Mouse (Mus musculus): ENCODE measurements at regions not wholly inside any gene's neighbourhood (a gene's known extent, or its start where the extent isn't known, plus 50 kb on each side); places are given as distances from the start of the nearest gene placed in this dataset.

GRCm38 (mm10) chr17:79798361-79798760 lies 83.5 kb upstream of the Cyp1b1 start:
- no peak for DNase-seq (ENCODE audit: low spot score in 2 of 2)

- DNase-seq (ENCODE audit: low spot score in 2 of 2): no peak
Observed at GRCm38 (mm10) chr17:79790166-79790565, 75.3 kb upstream of the Cyp1b1 start.

DNA sequence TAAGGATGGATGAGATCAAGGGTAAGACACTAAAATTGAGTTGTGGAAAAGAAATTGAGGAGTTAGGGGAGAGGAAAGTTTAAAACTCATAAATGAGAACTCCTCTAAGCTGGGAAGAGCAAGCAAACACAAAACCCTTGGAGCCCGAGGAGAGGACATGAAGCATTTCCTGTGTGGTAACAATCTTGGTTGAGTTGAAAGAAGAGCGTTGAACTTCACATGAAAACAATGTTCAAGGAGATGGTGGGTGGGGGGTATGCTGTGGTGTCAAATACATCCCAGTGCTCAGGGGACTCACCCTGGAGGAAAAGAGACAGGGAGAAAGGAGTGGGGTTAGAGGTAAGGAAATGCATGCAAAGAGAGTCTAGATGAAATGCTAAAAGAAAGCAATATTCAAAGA lies 72.3 kb upstream of the Cyp1b1 start:
- DNase-seq (ENCODE audit: low spot score in 2 of 2): no peak

DNA sequence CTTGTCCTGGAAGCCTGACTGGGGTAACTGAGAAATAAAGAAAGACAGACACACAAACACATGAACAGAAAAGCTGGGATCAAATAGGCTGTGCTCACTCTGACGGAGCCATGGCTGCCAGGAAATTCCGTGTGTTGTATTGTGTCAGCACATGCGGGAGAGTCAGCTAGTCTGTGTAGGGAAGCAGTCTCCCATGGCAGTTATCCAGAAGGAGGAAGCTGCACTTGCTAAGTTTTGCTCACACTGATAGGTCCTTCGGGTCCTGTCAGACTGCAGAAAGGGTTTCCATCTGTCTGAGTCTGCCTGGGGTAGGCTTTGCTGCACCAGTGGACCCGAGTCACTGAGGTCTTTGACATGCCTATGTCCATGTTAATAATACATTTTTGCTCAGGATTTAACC lies 71.8 kb upstream of the Cyp1b1 start:
- DNase-seq (ENCODE audit: low spot score in 2 of 2): no peak

GRCm38 (mm10) chr17:79786270-79786669 lies 71.4 kb upstream of the Cyp1b1 start:
- no peak for DNase-seq (ENCODE audit: low spot score in 2 of 2)

GRCm38 (mm10) chr17:79784256-79784870 lies 69.5 kb upstream of the Cyp1b1 start:
- DNase-seq (ENCODE audit: low spot score in 2 of 2): no peak

DNA sequence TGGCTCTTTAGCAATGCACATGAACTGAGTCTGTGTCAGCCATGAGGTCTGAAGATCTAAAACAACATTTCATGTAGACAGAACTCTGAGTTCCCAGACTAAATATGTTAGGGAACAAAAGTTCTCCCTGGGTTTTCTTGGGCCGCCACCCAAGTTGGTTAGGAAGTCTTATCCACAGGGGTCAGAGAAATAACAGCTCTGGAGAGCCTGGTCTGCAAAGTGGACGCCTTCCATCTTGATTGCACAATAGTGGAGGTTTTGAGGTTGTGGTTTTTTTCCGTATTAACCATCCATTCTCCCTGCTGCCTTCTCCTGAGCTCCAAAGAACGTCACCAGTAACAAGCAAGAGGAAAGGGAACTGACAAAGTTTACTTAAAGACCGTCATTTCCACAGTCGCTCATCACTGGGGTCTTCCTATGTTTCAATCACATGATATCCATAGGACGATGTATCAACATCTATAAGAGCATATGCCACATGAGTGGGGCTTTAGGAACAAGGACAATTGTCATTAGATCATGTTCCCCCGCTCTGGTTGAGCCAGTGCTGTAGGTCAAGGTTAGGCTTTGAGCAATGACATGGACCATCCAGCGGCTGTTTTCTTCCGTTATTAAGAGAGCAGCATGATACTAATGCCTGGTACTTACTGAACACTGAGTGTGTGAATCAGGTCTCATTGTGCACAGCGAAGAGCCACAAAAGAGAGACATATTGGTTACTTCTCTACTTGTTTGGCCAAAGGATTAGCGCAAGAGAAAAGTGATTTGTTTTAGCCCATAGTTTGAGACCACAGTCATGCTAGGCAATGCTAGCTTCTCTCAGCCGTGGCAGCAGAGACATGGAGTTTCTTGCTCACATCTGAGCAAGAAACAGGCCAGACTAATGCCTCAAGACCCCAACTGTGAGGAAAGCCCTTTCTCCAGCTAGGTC lies 67.1 kb upstream of the Cyp1b1 start:
- DNase-seq (ENCODE audit: low spot score in 2 of 2): peak in 1 of 2 experiments; percentile 8

DNA sequence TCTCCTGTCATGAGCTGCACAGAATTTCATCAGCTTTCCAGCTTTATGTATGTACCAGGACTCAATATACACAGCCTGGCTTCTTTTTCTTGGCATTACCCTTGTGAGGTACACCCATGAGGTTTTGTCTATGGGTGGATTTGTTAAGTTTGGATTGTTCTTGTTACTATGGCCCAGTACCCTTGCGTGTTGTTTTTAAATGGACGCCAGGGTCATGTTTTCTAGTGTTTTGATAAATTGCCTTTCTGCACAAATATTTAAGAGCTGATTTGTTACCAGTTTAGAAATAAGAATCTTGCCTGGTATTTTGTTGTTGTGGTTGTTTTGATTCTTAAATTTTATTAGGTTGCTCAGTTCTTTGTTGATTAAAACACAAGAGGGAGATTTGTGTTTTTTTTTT lies 66.4 kb upstream of the Cyp1b1 start:
- DNase-seq (ENCODE audit: low spot score in 2 of 2): no peak

DNA sequence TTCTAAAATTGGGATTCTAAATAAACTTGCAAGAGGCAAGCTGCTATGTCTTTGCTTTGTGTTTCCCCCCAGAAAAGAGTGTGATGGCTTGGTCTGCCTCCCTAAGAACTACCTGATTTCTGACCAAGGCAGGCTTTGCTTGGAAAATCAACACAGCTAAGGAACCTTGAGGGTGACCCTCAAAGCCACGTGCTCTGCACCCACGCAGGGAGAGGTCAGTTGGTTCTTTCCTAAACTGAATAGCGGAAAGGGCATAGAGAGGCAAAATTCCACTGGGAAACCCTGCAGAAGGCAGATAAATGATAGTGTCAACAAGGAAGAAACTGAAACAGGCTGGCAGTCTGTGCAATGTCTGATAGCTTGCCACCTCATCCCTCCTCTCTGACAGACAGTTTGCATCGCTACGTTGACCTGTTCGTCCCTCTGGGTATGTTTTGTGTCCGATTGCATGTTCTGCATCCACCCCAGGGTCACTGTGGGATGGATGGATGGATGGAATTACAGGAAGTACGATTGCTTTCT lies 63.1 kb upstream of the Cyp1b1 start:
- no peak for DNase-seq (ENCODE audit: low spot score in 2 of 2)

- no peak for DNase-seq (ENCODE audit: low spot score in 2 of 2)
Observed at GRCm38 (mm10) chr17:79776177-79776576, 61.3 kb upstream of the Cyp1b1 start.

DNA sequence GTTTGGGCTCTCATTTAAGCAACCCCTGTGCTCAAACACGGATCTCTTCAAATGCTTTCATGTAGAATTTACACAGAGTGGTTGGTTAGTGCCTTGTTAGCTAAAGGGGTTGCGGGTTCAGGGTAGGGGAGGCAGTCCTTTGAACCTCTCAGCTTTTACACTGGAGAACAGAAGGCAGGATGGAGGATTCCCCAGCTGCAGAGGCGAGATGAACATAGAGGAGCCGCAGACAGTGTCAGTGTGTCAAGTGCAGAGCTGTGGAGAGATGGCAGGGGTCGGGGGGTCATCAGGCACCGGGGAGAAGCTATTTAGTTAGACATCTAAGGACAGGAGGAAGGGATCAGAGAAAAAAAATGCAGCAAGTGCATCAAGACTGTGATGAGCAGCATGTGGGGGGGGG lies 60.4 kb upstream of the Cyp1b1 start:
- DNase-seq (ENCODE audit: low spot score in 2 of 2): no peak

DNA sequence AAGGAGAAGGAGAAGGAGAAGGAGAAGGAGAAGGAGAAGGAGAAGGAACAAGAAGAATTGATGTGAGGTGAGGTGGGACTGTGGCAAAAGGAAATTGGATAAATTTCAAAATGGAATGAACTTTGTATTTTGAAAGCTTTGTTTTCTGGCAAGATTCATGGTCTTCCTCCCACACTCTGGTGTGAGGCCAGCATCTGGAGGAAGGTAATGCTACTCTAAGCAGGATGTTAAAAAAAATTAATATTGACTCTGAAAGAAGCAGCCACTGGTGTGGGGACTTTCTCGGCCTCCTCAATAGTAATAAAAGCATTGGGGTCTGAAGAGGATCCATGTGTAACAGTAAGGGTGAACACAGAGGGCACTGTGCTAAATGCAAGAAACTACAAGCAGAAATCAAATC lies 59.4 kb upstream of the Cyp1b1 start:
- DNase-seq (ENCODE audit: low spot score in 2 of 2): no peak

DNA sequence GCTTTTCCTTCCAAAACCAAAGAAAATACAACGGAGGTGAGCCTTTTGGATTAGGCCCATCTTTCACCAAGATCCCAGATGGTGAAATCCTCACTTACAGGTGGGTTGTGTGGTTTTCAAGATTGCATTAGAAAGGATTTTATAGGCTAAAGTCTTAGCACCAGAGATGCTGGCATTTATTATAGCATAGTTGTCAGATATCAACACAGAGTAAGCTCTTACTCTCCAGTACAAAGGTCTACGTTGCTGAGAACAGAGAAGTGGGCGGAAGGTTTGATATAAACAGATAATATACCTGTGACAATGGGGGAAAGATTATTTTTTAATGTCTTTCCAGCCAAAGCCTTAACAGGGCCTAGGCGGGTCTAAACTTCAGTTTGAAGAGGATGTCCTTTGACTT lies 57.4 kb upstream of the Cyp1b1 start:
- no peak for DNase-seq (ENCODE audit: low spot score in 2 of 2)

DNA sequence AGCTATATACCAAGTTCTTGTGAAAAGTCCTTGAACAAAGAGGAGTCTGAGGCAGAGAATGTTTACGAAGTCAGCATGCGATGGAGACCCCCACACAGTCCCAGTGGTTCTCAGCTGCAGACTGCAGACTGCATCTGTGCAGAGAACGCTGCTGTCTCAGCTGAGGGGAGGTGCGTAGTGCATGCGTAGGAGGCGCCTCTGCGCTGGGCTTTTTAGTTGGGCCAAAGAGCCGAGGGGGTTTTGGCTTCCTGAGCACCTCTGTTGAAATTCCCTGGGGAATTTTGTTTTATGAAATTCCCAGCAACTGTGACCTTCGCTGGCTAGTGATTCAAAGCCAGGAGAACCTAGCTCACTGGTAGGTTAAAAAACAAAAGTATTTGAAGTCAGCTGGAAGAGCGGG lies 56.9 kb upstream of the Cyp1b1 start:
- no peak for DNase-seq (ENCODE audit: low spot score in 2 of 2)

DNA sequence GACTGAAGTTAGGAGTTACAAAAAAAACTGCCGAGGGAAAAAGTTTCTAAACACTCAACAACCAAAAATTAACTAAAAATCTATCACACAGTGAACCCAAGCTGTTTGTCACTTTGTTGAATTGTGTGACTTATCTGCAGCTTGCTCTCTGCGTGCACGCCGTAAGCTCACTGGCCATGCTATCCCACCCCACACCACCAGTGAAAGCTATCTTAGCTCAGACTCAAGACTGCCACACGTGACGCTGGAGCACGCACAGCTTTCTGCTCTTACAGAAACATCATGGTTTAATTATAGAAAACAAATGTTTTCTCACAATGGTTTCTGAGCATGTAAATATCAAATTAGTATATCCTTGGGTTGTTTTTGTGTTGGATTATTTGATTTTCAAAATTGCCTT lies 56.0 kb upstream of the Cyp1b1 start:
- no peak for DNase-seq (ENCODE audit: low spot score in 2 of 2)

DNA sequence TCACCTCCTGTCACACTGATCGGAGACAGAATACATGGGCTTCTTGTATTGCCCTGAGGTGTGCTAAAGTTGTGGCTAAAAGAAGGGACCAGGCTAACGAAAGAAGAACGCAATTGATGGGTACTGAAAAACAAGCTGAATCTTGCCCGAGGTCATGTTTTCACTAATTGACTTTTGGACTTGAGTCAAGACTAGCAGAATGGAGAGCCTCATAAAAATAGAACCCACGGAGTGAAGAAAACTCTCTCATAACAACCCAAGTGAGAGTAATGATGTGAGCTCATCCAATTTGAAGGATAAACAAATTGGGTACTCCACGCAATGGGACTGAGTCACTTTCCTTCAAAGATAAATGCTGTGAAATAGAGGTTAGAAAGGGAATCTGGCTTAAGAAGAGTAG lies 55.0 kb upstream of the Cyp1b1 start:
- no peak for DNase-seq (ENCODE audit: low spot score in 2 of 2)

- DNase-seq (ENCODE audit: low spot score in 2 of 2): no peak
Observed at GRCm38 (mm10) chr17:79768080-79768479, 53.2 kb upstream of the Cyp1b1 start.

DNA sequence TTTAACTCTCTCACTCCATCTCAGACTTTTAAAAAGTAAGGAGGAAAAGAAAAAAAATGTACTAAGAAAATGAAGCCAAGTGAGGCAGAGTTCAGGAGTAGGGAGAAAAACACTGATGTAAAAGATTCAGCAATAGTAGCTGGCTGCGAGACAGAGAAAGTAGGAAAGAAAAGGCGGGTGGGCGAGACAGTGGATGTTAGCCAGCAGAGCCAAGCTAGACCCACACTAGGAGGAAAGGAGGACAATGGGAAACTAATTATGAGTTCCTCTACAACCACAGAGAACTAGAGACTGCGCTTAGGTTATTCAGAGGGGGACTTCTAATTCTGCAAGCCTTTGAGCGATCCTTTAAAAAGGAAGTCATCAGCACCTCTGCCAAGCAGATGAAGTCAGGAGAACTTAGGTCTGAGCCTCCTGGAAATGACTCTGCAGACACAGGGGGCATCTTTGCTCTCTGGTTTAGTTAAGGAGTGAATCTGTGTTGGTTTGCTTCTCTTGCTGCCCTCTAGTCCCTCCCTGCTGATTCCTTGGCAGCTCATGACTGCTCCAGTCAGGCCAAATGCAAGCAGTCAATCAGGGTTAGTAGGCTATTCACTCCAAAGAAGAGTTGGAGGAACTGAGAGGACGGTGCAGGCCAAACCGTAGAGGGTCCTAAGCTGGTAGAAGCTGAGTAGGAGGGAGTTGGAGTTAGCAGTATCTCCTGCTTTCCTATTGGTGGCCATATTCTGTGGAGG lies 50.4 kb upstream of the Cyp1b1 start:
- DNase-seq (ENCODE audit: low spot score in 2 of 2): peak in 1 of 2 experiments; percentile 26

Data from left cerebral cortex, adult 9 months (tissue).